Mouse (Mus musculus) liver, adult 2 months (tissue): Measurements from ENCODE around the gene Tm6sf1. TPM values are rescaled to one million over a fixed set of nuclear protein-coding genes. Genes with fewer than 3 reads are reported as not detected.

Experiments used
- DNase-seq: peaks from one replicate; pipeline ENCODE4 v3.0.0-alpha.2; 2011; ENCODE audit warnings: low read depth, low spot score; ENCODE audit errors: extremely low read depth
- H3K27ac ChIP-seq: fragments of 200-500 bp; replicated peaks from 2 replicates; pipeline ENCODE4 v1.5.1; 2012; ENCODE audit warnings: low read depth, mild to moderate bottlenecking, control low read depth, inconsistent platforms, low read length; ENCODE audit not compliant: insufficient read depth
- H3K27me3 ChIP-seq: fragments of 200-500 bp; 2 replicates; pipeline ENCODE4 v1.6.1; 2012; ENCODE audit warnings: mild to moderate bottlenecking, moderate library complexity, low read length, inconsistent platforms; ENCODE audit not compliant: control insufficient read depth, insufficient read depth
- H3K36me3 ChIP-seq: fragments of 200-500 bp; 2 replicates; pipeline ENCODE4 v1.6.1; 2012; ENCODE audit warnings: low read length, inconsistent platforms; ENCODE audit not compliant: control insufficient read depth, insufficient read depth
- H3K4me1 ChIP-seq: fragments of 200-500 bp; 2 replicates; pipeline ENCODE4 v1.6.1; 2011; ENCODE audit warnings: low read length; ENCODE audit not compliant: control insufficient read depth, insufficient read depth
- H3K4me3 ChIP-seq: fragments of 200-500 bp; 2 replicates; pipeline ENCODE4 v1.5.1; 2011; ENCODE audit warnings: low read depth, mild to moderate bottlenecking, control low read depth, low read length, moderate library complexity; ENCODE audit not compliant: insufficient read depth
- H3K79me2 ChIP-seq: fragments of 200-500 bp; 2 replicates; pipeline ENCODE4 v1.6.1; 2012; ENCODE audit warnings: inconsistent platforms, mild to moderate bottlenecking, low read length, moderate library complexity; ENCODE audit not compliant: control insufficient read depth, insufficient read depth
- H3K9ac ChIP-seq: fragments of 200-500 bp; 2 replicates; pipeline ENCODE4 v1.6.1; 2012; ENCODE audit warnings: low read depth, mild to moderate bottlenecking, control low read depth, inconsistent platforms, low read length
- CTCF ChIP-seq: fragments of 200-500 bp; IDR thresholded peaks from 2 replicates; pipeline ENCODE4 v1.5.1; 2011; ENCODE audit warnings: low read depth, low read length, control low read depth
- POLR2A ChIP-seq: fragments of 200-500 bp; IDR thresholded peaks from 2 replicates; pipeline ENCODE4 v1.6.1; 2011; ENCODE audit warnings: low read length, control low read depth; ENCODE audit not compliant: insufficient read depth; ENCODE audit errors: extremely low read depth
- WGBS: fragments of 180-500 bp; shearing (Covaris S2); methylation state at CpG from one replicate; pipeline ENCODE4 v1.1.7; 2018; 5-methylcytosine and 5-hydroxymethylcytosine counted together
- polyA plus RNA-seq: library from polyadenylated mRNA; depleted of rRNA; stranded (reverse); fragments of >200 nt; gene quantifications from 2 replicates; pipeline ENCODE4 v1.2.3, GENCODE M21; 2012
- total RNA-seq: library from RNA; depleted of rRNA; stranded (reverse); fragments of >200 nt; gene quantifications from 2 replicates; pipeline ENCODE4 v1.2.3, GENCODE M21; 2014

Gene Tm6sf1
- total and polyA plus RNA-seq, 2 experiments = 4.7 to 4.9 TPM

DNA sequence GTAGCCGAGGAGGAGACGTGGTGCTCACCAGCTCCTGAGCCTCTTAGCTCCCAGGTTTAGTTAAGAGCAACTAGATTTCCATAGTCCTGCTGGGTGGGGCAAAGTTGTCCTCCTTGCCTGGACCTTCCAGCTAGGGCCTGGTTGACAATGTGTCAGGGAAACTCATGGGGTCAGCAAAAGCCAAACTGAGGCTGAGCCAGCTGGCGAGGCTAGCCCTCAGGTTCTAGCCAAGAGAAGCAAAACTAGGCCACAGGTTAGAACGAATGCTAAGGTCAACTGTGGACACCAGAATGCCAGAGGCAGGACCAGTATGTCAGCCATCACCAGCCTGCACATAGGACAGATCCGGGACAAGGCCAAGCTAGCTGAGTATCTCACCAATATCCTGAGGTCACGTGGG is 17.4 kb upstream of the Tm6sf1 start:
- Histone ChIP-seq H3K9ac (no peak overlapping the region), H3K4me3 (no peak overlapping the region), H3K36me3 (no peaks in the 10 kb centered on the region), H3K79me2 (no peaks in the 10 kb centered on the region), H3K27me3 (no peaks in the 10 kb centered on the region), H3K27ac (no peak overlapping the region), H3K4me1 (peaks cover 5% of the 10 kb centered on the region; the same call in 1 of the 2 replicates)
- 38% methylated on average over 6 of the region's 6 CpGs for WGBS
- TF ChIP-seq POLR2A = no peak
- DNase-seq = peak; percentile 82

DNA sequence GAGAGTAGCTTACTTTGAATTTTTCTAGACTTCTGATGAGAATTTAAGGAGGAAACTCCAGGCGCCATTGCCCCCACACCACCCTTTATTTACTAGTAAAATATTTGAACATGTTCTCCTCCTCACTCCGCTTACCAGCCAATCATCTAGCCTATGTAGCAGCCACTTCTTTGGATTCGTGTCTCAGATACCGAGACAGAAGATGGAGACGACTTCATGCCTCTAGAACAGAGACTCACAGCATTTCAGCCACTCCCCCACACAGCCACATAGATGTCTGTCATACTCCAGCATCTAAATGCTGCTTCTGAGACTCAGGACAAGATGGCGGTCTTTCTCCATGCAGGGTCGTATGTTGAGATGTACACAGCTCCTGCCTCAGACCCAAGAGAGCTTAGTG is 16.7 kb upstream of the Tm6sf1 start:
- H3K4me3 ChIP-seq = no peak overlapping the region
- H3K9ac ChIP-seq = no peak overlapping the region
- TF ChIP-seq POLR2A (no peak), CTCF (no peak)
- H3K79me2 ChIP-seq = no peaks in the 10 kb centered on the region
- no peak overlapping the region for H3K27ac ChIP-seq
- DNase-seq = no peak
- H3K4me1 ChIP-seq = peaks cover 5% of the 10 kb centered on the region; the same call in 1 of the 2 replicates
- no peaks in the 10 kb centered on the region for H3K36me3 ChIP-seq
- H3K27me3 ChIP-seq = no peaks in the 10 kb centered on the region
- WGBS = 81% methylated on average over 7 of the region's 7 CpGs

DNA sequence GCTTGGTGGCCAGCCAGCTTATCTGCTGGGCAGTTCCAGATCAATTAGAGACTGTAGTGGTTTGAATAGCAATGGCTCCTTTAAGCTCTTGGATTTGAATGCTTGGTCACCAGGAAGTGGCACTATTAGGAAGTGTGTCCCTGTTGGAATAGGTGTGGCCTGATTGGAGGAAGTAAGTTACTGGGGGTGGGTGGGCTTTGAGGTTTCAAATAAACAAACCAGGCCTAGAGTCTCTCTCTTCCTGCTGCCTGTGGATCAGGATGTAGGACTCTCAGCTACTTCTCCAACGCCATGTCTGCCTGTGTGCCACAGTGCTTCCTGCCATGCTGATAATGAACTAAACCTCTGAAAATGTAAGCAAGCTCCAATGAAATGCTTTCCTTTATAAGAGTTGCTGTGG is 15.8 kb upstream of the Tm6sf1 start:
- WGBS = 73% methylated on average over 1 of the region's 1 CpGs
- DNase-seq = no peak
- Histone ChIP-seq H3K4me1 (peaks cover 5% of the 10 kb centered on the region; the same call in 1 of the 2 replicates), H3K4me3 (no peak overlapping the region), H3K9ac (no peak overlapping the region), H3K79me2 (no peaks in the 10 kb centered on the region), H3K27ac (no peak overlapping the region), H3K36me3 (no peaks in the 10 kb centered on the region), H3K27me3 (no peaks in the 10 kb centered on the region)
- no peak for TF ChIP-seq CTCF
- no peak for TF ChIP-seq POLR2A

DNA sequence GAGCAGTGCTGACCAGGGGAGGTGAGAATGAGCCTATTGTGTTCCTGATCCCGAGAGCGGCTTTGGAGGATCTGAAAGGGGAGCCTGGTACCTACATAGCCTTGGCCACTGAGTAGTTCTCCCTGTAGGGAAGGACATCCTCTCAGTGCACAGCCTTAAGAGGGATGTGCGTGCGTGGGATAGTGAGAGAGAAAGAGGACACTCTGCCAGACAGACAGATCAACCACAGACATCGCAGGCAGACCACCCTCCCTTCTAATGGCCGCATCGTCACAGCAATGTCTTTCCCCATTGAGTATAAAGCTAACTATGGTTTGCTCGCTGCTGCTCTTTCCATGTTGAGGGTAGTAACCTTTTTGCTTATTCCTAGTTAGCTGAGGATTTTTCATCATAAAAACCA is 14.9 kb upstream of the Tm6sf1 start:
- Histone ChIP-seq H3K36me3 (no peaks in the 10 kb centered on the region), H3K27me3 (peaks cover 2% of the 10 kb centered on the region; the same call in 1 of the 2 replicates), H3K4me1 (peaks cover 5% of the 10 kb centered on the region; the same call in 1 of the 2 replicates), H3K4me3 (no peak overlapping the region), H3K9ac (no peak overlapping the region), H3K27ac (no peak overlapping the region), H3K79me2 (no peaks in the 10 kb centered on the region)
- TF ChIP-seq POLR2A = no peak
- no peak for DNase-seq
- 85% methylated on average over 8 of the region's 8 CpGs for WGBS

DNA sequence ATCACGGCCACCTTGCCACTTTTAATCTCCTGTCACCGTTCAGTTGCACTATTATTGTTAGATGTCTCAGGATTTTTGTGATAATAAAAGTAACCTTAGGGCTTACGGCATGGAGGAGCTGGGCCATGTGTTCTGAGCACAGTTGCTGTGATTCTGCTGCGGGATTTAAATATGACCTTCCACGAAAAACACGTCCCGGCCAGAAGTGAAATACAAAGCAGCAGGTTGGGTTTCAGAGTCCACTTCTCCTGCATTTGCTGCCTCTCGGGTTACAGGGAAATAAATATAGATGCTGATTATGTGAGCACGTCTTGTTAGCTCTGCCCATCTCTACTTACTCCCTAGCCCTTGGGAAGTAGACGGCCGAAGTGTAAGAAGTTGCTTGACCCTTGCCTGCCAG is 14.0 kb upstream of the Tm6sf1 start:
- Histone ChIP-seq H3K79me2 (no peaks in the 10 kb centered on the region), H3K4me3 (no peak overlapping the region), H3K36me3 (no peaks in the 10 kb centered on the region), H3K9ac (no peak overlapping the region), H3K27ac (no peak overlapping the region), H3K27me3 (peaks cover 2% of the 10 kb centered on the region; the same call in 1 of the 2 replicates), H3K4me1 (peaks cover 5% of the 10 kb centered on the region; the same call in 1 of the 2 replicates)
- TF ChIP-seq CTCF (no peak), POLR2A (no peak)
- WGBS = 82% methylated on average over 11 of the region's 11 CpGs
- no peak for DNase-seq

DNA sequence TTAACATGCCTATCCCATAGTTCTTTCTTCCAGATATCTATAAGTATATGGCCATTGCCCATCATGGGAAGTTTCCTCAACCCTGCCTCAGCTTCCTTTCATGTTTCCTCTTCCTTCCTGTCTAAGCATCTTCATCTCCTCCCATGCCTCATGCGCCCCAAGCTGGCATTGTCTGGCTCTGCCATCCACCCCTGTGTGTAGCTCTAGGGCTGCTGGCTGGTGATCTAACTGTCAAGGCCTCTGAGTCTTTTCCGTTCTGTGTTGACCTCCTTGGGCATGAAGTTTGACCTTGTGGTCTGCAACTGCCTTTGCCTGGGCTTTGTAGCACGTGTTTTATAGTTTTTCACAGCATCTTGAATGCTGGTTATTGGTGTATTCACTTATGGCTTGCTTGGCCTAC is 13.5 kb upstream of the Tm6sf1 start:
- DNase-seq = no peak
- no peaks in the 10 kb centered on the region for H3K79me2 ChIP-seq
- 68% methylated on average over 3 of the region's 3 CpGs for WGBS
- no peak overlapping the region for H3K27ac ChIP-seq
- H3K9ac ChIP-seq = no peak overlapping the region
- H3K4me1 ChIP-seq = peaks cover 5% of the 10 kb centered on the region; the same call in 1 of the 2 replicates
- peaks cover 2% of the 10 kb centered on the region; the same call in 1 of the 2 replicates for H3K27me3 ChIP-seq
- no peak overlapping the region for H3K4me3 ChIP-seq
- no peak for TF ChIP-seq POLR2A
- TF ChIP-seq CTCF = no peak
- H3K36me3 ChIP-seq = no peaks in the 10 kb centered on the region
